Mouse (Mus musculus): Measurements from ENCODE around the gene Srgap3.

- TF ChIP-seq POLR2A (IDR thresholded peaks at IDR 0.05; ENCODE audit: borderline replicate concordance, extremely low read depth, low read depth, low read length) (no peak), CTCF (IDR thresholded peaks at IDR 0.05; ENCODE audit: insufficient read depth, low read length) (no peak)
These were observed 75.8 kb downstream of the Srgap3 start for GRCm38 (mm10) chr6:112871241-112871780.
